Mouse (Mus musculus) forebrain, embryonic 10.5 days (tissue): ENCODE measurements around the gene Ptpn9. TPM values are rescaled to one million over a fixed set of nuclear protein-coding genes. Genes with fewer than 3 reads are reported as not detected.

Source experiments
- DNase-seq: peaks from one replicate; pipeline ENCODE4 v3.0.0-alpha.2; 2017; ENCODE audit warnings: low spot score; ENCODE audit errors: extremely low spot score
- H3K27ac ChIP-seq: fragments of 300-500 bp; sonication (generic); 2 replicates; pipeline ENCODE4 v1.5.1; 2016; ENCODE audit warnings: mild to moderate bottlenecking
- H3K27me3 ChIP-seq: fragments of 300-500 bp; sonication (generic); 2 replicates; pipeline ENCODE4 v1.6.1; 2016; ENCODE audit warnings: mild to moderate bottlenecking; ENCODE audit not compliant: poor library complexity, severe bottlenecking
- H3K36me3 ChIP-seq: fragments of 300-500 bp; sonication (generic); replicated peaks from 2 replicates; pipeline ENCODE4 v1.6.1; 2016; ENCODE audit warnings: mild to moderate bottlenecking, moderate library complexity
- H3K4me1 ChIP-seq: fragments of 300-500 bp; sonication (generic); 2 replicates; pipeline ENCODE4 v1.6.1; 2016
- H3K4me3 ChIP-seq: fragments of 300-500 bp; sonication (generic); 2 replicates; pipeline ENCODE4 v1.5.1; 2016; ENCODE audit warnings: mild to moderate bottlenecking, moderate library complexity
- H3K9me3 ChIP-seq: fragments of 300-500 bp; sonication (generic); 2 replicates; pipeline ENCODE4 v1.6.1; 2016; ENCODE audit warnings: mild to moderate bottlenecking, moderate library complexity
- WGBS: fragments of 180-500 bp; shearing (Covaris S2); methylation state at CpG from one replicate; pipeline ENCODE4 v1.1.7; 2016; 5-methylcytosine and 5-hydroxymethylcytosine counted together
- polyA plus RNA-seq: library from polyadenylated mRNA; unstranded; fragments of >200 nt; fragmentation: Nextera tagmentation; extraction: Ambion mirVana; gene quantifications from 2 replicates; pipeline ENCODE4 v1.2.1, GENCODE M21; 2016

The Ptpn9 gene
- polyA plus RNA-seq, 1 experiment from 2014 or later = 20.2 TPM

- no peaks in the 10 kb centered on the region for H3K4me1 ChIP-seq
- H3K27ac ChIP-seq = no peak overlapping the region
- no peak for DNase-seq
- H3K36me3 ChIP-seq = peaks cover 44% of the 10 kb centered on the region
- 91% methylated on average over 2 of the region's 2 CpGs for WGBS
- no peaks in the 10 kb centered on the region for H3K9me3 ChIP-seq
- H3K27me3 ChIP-seq = no peaks in the 10 kb centered on the region
- no peak overlapping the region for H3K4me3 ChIP-seq
Measured at GRCm38 (mm10) chr9:57064164-57064563, 69.4 kb downstream of the Ptpn9 start.

- 74% methylated on average over 3 of the region's 3 CpGs for WGBS
- Histone ChIP-seq H3K36me3 (peaks cover 13% of the 10 kb centered on the region; the same call in 1 of the 2 replicates), H3K4me3 (no peak overlapping the region)
Measured at GRCm38 (mm10) chr9:57068266-57068665, 73.5 kb downstream of the Ptpn9 start.

GRCm38 (mm10) chr9:57070262-57070661 lies 75.5 kb downstream of the Ptpn9 start:
- Histone ChIP-seq H3K9me3 (no peaks in the 10 kb centered on the region), H3K36me3 (peaks cover 7% of the 10 kb centered on the region; the same call in 1 of the 2 replicates), H3K4me1 (peaks cover 27% of the 10 kb centered on the region), H3K27ac (no peak overlapping the region), H3K27me3 (no peaks in the 10 kb centered on the region), H3K4me3 (0 out of 2 replicates have a peak overlapping the region, but pooled peaks have one; percentile 94)
- WGBS = 53% methylated on average over 1 of the region's 1 CpGs
- no peak for DNase-seq

More at GRCm38 (mm10) chr9:57068266-57068665, 73.5 kb downstream of the Ptpn9 start:
- H3K4me1 ChIP-seq = peaks cover 15% of the 10 kb centered on the region
- H3K9me3 ChIP-seq = no peaks in the 10 kb centered on the region
- no peaks in the 10 kb centered on the region for H3K27me3 ChIP-seq
- H3K27ac ChIP-seq = no peak overlapping the region
- DNase-seq = no peak

- Histone ChIP-seq H3K27ac (peak overlapping the region; percentile 97), H3K27me3 (no peaks in the 10 kb centered on the region)
- WGBS = 30% methylated on average over 5 of the region's 5 CpGs
Measured at GRCm38 (mm10) chr9:57070800-57071545, 76.2 kb downstream of the Ptpn9 start.

GRCm38 (mm10) chr9:57071801-57072351 lies 77.2 kb downstream of the Ptpn9 start, which contains the start of gene Sin3a:
Gene Sin3a, plus strand, starts transcription at chr9:57072040.
- peak; percentile 82 for DNase-seq
- H3K4me1 ChIP-seq = peaks cover 31% of the 10 kb centered on the region
- peak within 1 kb of the TSS; percentile 97 for H3K27ac ChIP-seq
- under 1% methylated on average over 34 of the region's 34 CpGs for WGBS
- H3K27me3 ChIP-seq = no peaks in the 10 kb centered on the region
- peak within 1 kb of the TSS; percentile 94 for H3K4me3 ChIP-seq
- H3K36me3 ChIP-seq = no peaks in the 10 kb centered on the region; the same call in 1 of the 2 replicates
- H3K9me3 ChIP-seq = no peaks in the 10 kb centered on the region

More at GRCm38 (mm10) chr9:57070800-57071545, 76.2 kb downstream of the Ptpn9 start:
- Histone ChIP-seq H3K9me3 (no peaks in the 10 kb centered on the region), H3K4me1 (peaks cover 29% of the 10 kb centered on the region), H3K4me3 (peak overlapping the region; percentile 94), H3K36me3 (peaks cover under 1% of the 10 kb centered on the region; the same call in 1 of the 2 replicates)
- DNase-seq = no peak

GRCm38 (mm10) chr9:57072526-57072988 lies 77.8 kb downstream of the Ptpn9 start:
- Histone ChIP-seq H3K9me3 (no peaks in the 10 kb centered on the region), H3K36me3 (no peaks in the 10 kb centered on the region), H3K4me1 (peaks cover 38% of the 10 kb centered on the region), H3K27ac (peak overlapping the region; percentile 97), H3K27me3 (no peaks in the 10 kb centered on the region), H3K4me3 (peak overlapping the region; percentile 94)
- WGBS = under 1% methylated on average over 40 of the region's 40 CpGs
- no peak for DNase-seq

GRCm38 (mm10) chr9:57072989-57073789 lies 78.5 kb downstream of the Ptpn9 start:
- Histone ChIP-seq H3K9me3 (no peaks in the 10 kb centered on the region), H3K4me3 (peak overlapping the region; percentile 94), H3K27me3 (no peaks in the 10 kb centered on the region), H3K27ac (peak overlapping the region; percentile 97), H3K4me1 (peaks cover 45% of the 10 kb centered on the region), H3K36me3 (no peaks in the 10 kb centered on the region)
- DNase-seq = peak; percentile 97
- WGBS = under 1% methylated on average over 50 of the region's 54 CpGs

- peak overlapping the region; percentile 94 for H3K4me3 ChIP-seq
- no peaks in the 10 kb centered on the region for H3K27me3 ChIP-seq
- H3K4me1 ChIP-seq = peaks cover 45% of the 10 kb centered on the region
- no peak for DNase-seq
- H3K36me3 ChIP-seq = no peaks in the 10 kb centered on the region
- WGBS = under 1% methylated on average over 15 of the region's 15 CpGs
- H3K27ac ChIP-seq = peak overlapping the region; percentile 97
- no peaks in the 10 kb centered on the region for H3K9me3 ChIP-seq
Measured at GRCm38 (mm10) chr9:57073790-57074094, 79.0 kb downstream of the Ptpn9 start.

GRCm38 (mm10) chr9:57074171-57074821 lies 79.6 kb downstream of the Ptpn9 start:
- DNase-seq = peak; percentile 41
- peaks cover 45% of the 10 kb centered on the region for H3K4me1 ChIP-seq

GRCm38 (mm10) chr9:57074822-57075603 lies 80.3 kb downstream of the Ptpn9 start:
- Histone ChIP-seq H3K4me1 (peaks cover 43% of the 10 kb centered on the region), H3K27ac (peak overlapping the region; percentile 97), H3K9me3 (no peaks in the 10 kb centered on the region), H3K36me3 (peaks cover 4% of the 10 kb centered on the region; the same call in 1 of the 2 replicates), H3K27me3 (no peaks in the 10 kb centered on the region), H3K4me3 (peak overlapping the region; percentile 94)
- DNase-seq = peak; percentile 68
- 7% methylated on average over 17 of the region's 17 CpGs for WGBS

More at GRCm38 (mm10) chr9:57074171-57074821, 79.6 kb downstream of the Ptpn9 start:
- Histone ChIP-seq H3K27ac (peak overlapping the region; percentile 97), H3K9me3 (no peaks in the 10 kb centered on the region), H3K4me3 (peak overlapping the region; percentile 94), H3K27me3 (no peaks in the 10 kb centered on the region), H3K36me3 (no peaks in the 10 kb centered on the region)
- WGBS = 7% methylated on average over 21 of the region's 21 CpGs

GRCm38 (mm10) chr9:57075681-57076381 lies 81.1 kb downstream of the Ptpn9 start:
- peak overlapping the region; percentile 97 for H3K27ac ChIP-seq
- H3K4me3 ChIP-seq = peak overlapping the region; percentile 94
- peaks cover 36% of the 10 kb centered on the region for H3K4me1 ChIP-seq
- no peaks in the 10 kb centered on the region for H3K27me3 ChIP-seq
- DNase-seq = peak; percentile 97
- H3K9me3 ChIP-seq = no peaks in the 10 kb centered on the region
- H3K36me3 ChIP-seq = peaks cover 12% of the 10 kb centered on the region
- under 1% methylated on average over 43 of the region's 43 CpGs for WGBS
